Mouse (Mus musculus): ENCODE data around the gene Prph. TPM values are rescaled to one million over a fixed set of nuclear protein-coding genes. Genes with fewer than 3 reads are reported as not detected.

The Prph gene
- polyA plus RNA-seq, 1 experiment from 2014 or later: 0.94 TPM

DNA sequence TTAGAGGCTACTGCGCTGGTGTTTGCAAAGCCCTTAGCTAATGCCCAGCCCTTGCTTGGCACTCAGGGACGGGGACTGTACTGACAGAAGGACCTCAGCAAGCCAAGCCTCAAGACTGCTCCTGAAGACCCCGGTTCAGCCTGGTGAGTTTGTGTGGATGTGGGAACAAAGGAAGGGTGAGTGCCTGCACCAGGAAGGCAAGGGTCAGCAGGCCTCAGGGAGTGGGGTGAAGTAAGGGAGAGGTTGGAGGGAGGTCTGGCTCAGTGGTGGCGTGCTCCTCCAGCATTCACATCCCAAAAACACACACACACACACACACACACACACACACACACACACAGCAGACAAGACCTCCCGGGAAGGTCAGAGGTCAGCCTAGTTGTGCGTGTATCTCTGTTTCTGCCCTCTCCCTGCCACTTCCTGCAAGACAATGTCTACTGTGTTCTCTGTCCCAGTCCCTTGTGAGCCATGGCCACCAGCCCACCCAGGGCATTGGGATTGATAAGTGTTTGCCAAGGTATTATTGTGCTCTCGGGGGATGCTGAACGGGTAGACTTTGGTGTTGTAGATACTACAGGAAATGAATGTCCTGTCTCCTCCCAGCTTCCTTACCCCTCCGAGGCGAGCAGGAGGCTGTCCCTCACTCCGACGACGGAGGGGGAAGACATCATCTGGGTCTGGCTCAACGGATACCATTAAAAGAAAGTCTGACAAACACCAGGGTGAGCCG lies 23.4 kb downstream of the Prph start:
- Histone ChIP-seq H3K4me3 (ENCODE audit: low read depth, low read length) (no peak overlapping the region), H3K4me1 (replicated peaks; ENCODE audit: control insufficient read depth, insufficient read depth, low read length) (peaks cover 10% of the 10 kb centered on the region), H3K9me3 (ENCODE audit: control insufficient read depth, low read length) (no peaks in the 10 kb centered on the region), H3K27me3 (ENCODE audit: control insufficient read depth, insufficient read depth, low read length) (no peaks in the 10 kb centered on the region; the same call in 1 of the 2 replicates), H3K9ac (ENCODE audit: low read length) (no peak overlapping the region), H3K4me2 (ENCODE audit: low read depth, low read length, severe bottlenecking) (no peak overlapping the region), H3K36me3 (ENCODE audit: control insufficient read depth, insufficient read depth, low read length) (peaks cover 12% of the 10 kb centered on the region), H3K27ac (ENCODE audit: low read depth, low read length) (no peak overlapping the region)
- DNase-seq (ENCODE audit: low spot score) (no peak), ATAC-seq (replicated peaks; ENCODE audit: low FRiP score) (no peak)
- WGBS: 80% methylated on average over 14 of the region's 15 CpGs

DNA sequence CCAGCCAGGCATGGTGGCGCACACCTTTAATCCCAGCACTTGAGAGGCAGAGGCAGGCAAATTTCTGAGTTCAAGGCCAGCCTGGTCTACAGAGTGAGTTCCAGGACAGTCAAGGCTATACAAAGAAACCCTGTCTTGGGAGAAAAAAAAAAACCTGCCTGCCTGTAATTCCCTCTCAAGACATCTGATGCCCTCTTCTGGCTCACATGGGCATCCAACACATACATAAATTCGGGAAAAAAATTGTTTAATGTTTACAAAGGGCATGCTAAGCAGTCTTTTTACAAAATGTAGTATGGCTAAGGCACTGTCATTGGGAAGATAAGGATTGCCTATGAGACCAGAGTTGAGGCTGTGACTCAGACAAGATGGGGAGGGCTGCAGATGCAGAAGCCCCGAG lies 24.8 kb downstream of the Prph start:
- H3K27ac ChIP-seq (ENCODE audit: low read depth, low read length): no peak overlapping the region
- ATAC-seq (replicated peaks; ENCODE audit: low FRiP score) (no peak), DNase-seq (ENCODE audit: low spot score) (no peak)
- no peak overlapping the region for H3K4me2 ChIP-seq (ENCODE audit: low read depth, low read length, severe bottlenecking)
- no peaks in the 10 kb centered on the region for H3K9me3 ChIP-seq (ENCODE audit: control insufficient read depth, low read length)
- peaks cover 6% of the 10 kb centered on the region for H3K4me1 ChIP-seq (replicated peaks; ENCODE audit: control insufficient read depth, insufficient read depth, low read length)
- 88% methylated on average over 3 of the region's 3 CpGs for WGBS
- H3K4me3 ChIP-seq (ENCODE audit: low read depth, low read length): no peak overlapping the region
- no peak overlapping the region for H3K9ac ChIP-seq (ENCODE audit: low read length)
- peaks cover 12% of the 10 kb centered on the region for H3K36me3 ChIP-seq (ENCODE audit: control insufficient read depth, insufficient read depth, low read length)
- peaks cover 13% of the 10 kb centered on the region for H3K27me3 ChIP-seq (ENCODE audit: control insufficient read depth, insufficient read depth, low read length)

GRCm38 (mm10) chr15:99082322-99082721 lies 27.3 kb downstream of the Prph start:
- no peaks in the 10 kb centered on the region; the same call in 1 of the 2 replicates for H3K4me1 ChIP-seq (replicated peaks; ENCODE audit: control insufficient read depth, insufficient read depth, low read length)
- WGBS: 95% methylated on average over 12 of the region's 12 CpGs
- H3K4me2 ChIP-seq (ENCODE audit: low read depth, low read length, severe bottlenecking): no peak overlapping the region
- peaks cover 12% of the 10 kb centered on the region for H3K36me3 ChIP-seq (ENCODE audit: control insufficient read depth, insufficient read depth, low read length)
- no peak overlapping the region for H3K27ac ChIP-seq (ENCODE audit: low read depth, low read length)
- no peak for DNase-seq (ENCODE audit: low spot score)
- ATAC-seq (replicated peaks; ENCODE audit: low FRiP score): no peak
- H3K9me3 ChIP-seq (ENCODE audit: control insufficient read depth, low read length): no peaks in the 10 kb centered on the region
- no peak overlapping the region for H3K9ac ChIP-seq (ENCODE audit: low read length)
- H3K4me3 ChIP-seq (ENCODE audit: low read depth, low read length): no peak overlapping the region
- peaks cover 37% of the 10 kb centered on the region for H3K27me3 ChIP-seq (ENCODE audit: control insufficient read depth, insufficient read depth, low read length)

DNA sequence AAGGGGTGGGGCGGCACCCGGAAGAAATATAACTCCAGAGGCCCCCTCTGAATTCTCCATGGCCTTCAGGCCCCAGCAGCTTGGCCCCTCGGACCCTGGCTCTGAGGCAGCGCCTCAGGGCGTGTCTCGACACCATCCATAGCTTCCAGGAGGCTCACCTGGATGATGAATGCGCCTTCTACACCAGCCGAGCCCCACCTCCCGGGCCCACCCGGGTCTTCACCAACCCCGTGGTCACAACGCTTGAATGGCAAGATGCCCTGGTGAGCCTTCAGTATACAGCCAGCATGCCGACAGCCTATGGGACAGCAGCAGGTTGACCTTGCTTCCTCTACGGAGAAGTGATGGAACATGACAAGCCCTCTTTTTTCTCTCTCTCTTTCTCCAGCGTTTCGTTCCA lies 27.9 kb downstream of the Prph start:
- 94% methylated on average over 16 of the region's 16 CpGs for WGBS
- Histone ChIP-seq H3K9ac (ENCODE audit: low read length) (no peak overlapping the region), H3K4me2 (ENCODE audit: low read depth, low read length, severe bottlenecking) (no peak overlapping the region), H3K36me3 (ENCODE audit: control insufficient read depth, insufficient read depth, low read length) (peaks cover 12% of the 10 kb centered on the region), H3K27ac (ENCODE audit: low read depth, low read length) (no peak overlapping the region), H3K9me3 (ENCODE audit: control insufficient read depth, low read length) (no peaks in the 10 kb centered on the region), H3K4me3 (ENCODE audit: low read depth, low read length) (no peak overlapping the region), H3K27me3 (ENCODE audit: control insufficient read depth, insufficient read depth, low read length) (peaks cover 43% of the 10 kb centered on the region), H3K4me1 (replicated peaks; ENCODE audit: control insufficient read depth, insufficient read depth, low read length) (peaks cover under 1% of the 10 kb centered on the region; the same call in 1 of the 2 replicates)
- ATAC-seq (replicated peaks; ENCODE audit: low FRiP score) (peak; percentile 25; the same call in 1 of the 2 replicates), DNase-seq (ENCODE audit: low spot score) (no peak)

DNA sequence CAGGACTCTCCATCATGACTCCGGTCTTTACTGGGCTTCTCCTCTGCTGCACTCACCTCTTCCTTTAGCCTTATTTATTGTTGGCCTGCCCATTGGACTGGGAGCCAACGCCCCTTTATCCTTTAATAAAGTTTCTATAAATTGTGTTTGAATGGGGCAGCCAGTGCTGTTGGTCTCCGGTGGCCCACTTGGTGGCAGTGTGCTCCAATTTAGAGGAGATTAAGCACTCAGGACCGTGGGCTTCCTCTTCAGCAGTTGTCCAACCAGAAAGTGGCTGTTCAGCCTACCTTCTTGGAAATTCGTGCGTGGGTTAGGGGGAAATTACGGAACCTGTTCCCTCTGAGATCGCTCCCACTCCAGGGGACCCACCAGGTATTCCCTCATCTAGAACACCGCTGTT lies 28.3 kb downstream of the Prph start:
- H3K4me3 ChIP-seq (ENCODE audit: low read depth, low read length): no peak overlapping the region
- peaks cover 47% of the 10 kb centered on the region for H3K27me3 ChIP-seq (ENCODE audit: control insufficient read depth, insufficient read depth, low read length)
- no peak for DNase-seq (ENCODE audit: low spot score)
- ATAC-seq (replicated peaks; ENCODE audit: low FRiP score): peak; percentile 17; the same call in 1 of the 2 replicates
- H3K9ac ChIP-seq (ENCODE audit: low read length): no peak overlapping the region
- H3K9me3 ChIP-seq (ENCODE audit: control insufficient read depth, low read length): no peaks in the 10 kb centered on the region
- H3K27ac ChIP-seq (ENCODE audit: low read depth, low read length): no peak overlapping the region
- no peak overlapping the region for H3K4me2 ChIP-seq (ENCODE audit: low read depth, low read length, severe bottlenecking)
- 72% methylated on average over 9 of the region's 9 CpGs for WGBS
- H3K36me3 ChIP-seq (ENCODE audit: control insufficient read depth, insufficient read depth, low read length): peaks cover 9% of the 10 kb centered on the region; the same call in 1 of the 2 replicates
- peaks cover 4% of the 10 kb centered on the region; the same call in 1 of the 2 replicates for H3K4me1 ChIP-seq (replicated peaks; ENCODE audit: control insufficient read depth, insufficient read depth, low read length)

DNA sequence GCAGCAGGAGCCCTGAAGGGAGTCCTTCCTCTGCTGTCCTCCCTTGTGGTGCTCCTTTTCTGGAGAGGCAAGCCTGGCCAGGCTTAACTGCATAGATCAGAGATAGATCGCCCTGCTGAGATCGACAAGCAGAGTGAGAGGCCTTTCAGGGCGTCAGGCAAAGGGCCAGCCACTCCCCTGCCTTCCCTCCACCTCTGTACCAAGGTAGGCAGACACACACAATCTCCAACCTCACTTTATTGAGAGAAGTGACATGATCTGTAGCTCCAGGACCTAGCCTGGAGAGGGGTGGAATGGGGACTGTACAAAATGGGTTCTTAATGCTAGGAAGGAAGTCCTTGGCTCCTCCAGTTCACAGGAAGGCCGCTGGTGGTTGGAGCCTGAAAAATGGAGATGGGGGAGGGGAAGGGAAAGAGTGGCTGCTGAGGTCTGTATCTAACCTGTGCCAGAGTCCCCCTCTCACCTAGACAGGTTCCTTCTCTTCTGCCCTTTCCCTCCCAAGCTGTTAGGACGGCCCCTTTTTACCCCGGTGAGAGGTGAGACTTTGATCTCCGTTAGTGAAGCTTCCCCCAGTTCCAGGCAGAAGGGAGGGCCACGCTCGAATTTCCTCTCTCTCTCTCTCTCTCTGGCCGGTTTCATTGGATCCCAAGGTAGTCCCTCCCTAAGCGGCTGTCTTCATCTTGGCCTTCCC lies 29.0 kb downstream of the Prph start:
- Histone ChIP-seq H3K36me3 (ENCODE audit: control insufficient read depth, insufficient read depth, low read length) (peaks cover 9% of the 10 kb centered on the region; the same call in 1 of the 2 replicates), H3K4me2 (ENCODE audit: low read depth, low read length, severe bottlenecking) (peak overlapping the region; percentile 15; the same call in 1 of the 2 replicates), H3K27ac (ENCODE audit: low read depth, low read length) (no peak overlapping the region; the same call in 1 of the 2 replicates), H3K4me3 (ENCODE audit: low read depth, low read length) (no peak overlapping the region), H3K9me3 (ENCODE audit: control insufficient read depth, low read length) (no peaks in the 10 kb centered on the region), H3K9ac (ENCODE audit: low read length) (no peak overlapping the region; the same call in 1 of the 2 replicates), H3K27me3 (ENCODE audit: control insufficient read depth, insufficient read depth, low read length) (peaks cover 54% of the 10 kb centered on the region), H3K4me1 (replicated peaks; ENCODE audit: control insufficient read depth, insufficient read depth, low read length) (peaks cover 6% of the 10 kb centered on the region; the same call in 1 of the 2 replicates)
- WGBS: 9% methylated on average over 11 of the region's 11 CpGs
- ATAC-seq (replicated peaks; ENCODE audit: low FRiP score) (no peak), DNase-seq (ENCODE audit: low spot score) (no peak)

DNA sequence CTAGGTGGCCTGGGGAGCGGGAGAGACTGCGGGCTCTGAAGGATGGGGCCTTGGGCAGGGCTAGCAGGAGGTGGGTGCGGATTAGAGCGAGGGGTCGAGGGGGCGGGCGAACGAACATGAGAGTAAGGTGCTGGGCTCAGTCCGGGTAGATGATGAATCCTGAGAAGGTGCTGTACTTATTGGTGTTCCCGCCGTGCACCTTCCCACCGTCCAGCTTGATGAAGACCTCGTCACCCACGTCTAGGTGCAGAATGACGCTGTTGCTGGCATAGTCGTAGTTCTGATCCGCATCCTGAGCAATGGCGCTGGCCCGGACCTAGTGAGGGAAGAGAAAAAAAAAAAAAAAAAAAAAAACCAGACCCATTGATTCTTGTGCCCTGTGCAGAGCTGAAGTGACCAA lies 29.6 kb downstream of the Prph start:
- H3K27ac ChIP-seq (ENCODE audit: low read depth, low read length): no peak overlapping the region
- peaks cover 60% of the 10 kb centered on the region for H3K27me3 ChIP-seq (ENCODE audit: control insufficient read depth, insufficient read depth, low read length)
- H3K9ac ChIP-seq (ENCODE audit: low read length): no peak overlapping the region; the same call in 1 of the 2 replicates
- H3K4me3 ChIP-seq (ENCODE audit: low read depth, low read length): no peak overlapping the region
- no peak for ATAC-seq (replicated peaks; ENCODE audit: low FRiP score)
- peaks cover 6% of the 10 kb centered on the region; the same call in 1 of the 2 replicates for H3K4me1 ChIP-seq (replicated peaks; ENCODE audit: control insufficient read depth, insufficient read depth, low read length)
- no peak overlapping the region for H3K4me2 ChIP-seq (ENCODE audit: low read depth, low read length, severe bottlenecking)
- no peaks in the 10 kb centered on the region for H3K9me3 ChIP-seq (ENCODE audit: control insufficient read depth, low read length)
- H3K36me3 ChIP-seq (ENCODE audit: control insufficient read depth, insufficient read depth, low read length): peaks cover 9% of the 10 kb centered on the region; the same call in 1 of the 2 replicates
- DNase-seq (ENCODE audit: low spot score): no peak
- WGBS: 7% methylated on average over 19 of the region's 19 CpGs

- no peak overlapping the region for H3K4me2 ChIP-seq (ENCODE audit: low read depth, low read length, severe bottlenecking)
Measured at GRCm38 (mm10) chr15:99085997-99086396, 31.0 kb downstream of the Prph start.

More at GRCm38 (mm10) chr15:99085997-99086396, 31.0 kb downstream of the Prph start:
- no peak for DNase-seq (ENCODE audit: low spot score)
- WGBS: 73% methylated on average over 4 of the region's 4 CpGs
- H3K27me3 ChIP-seq (ENCODE audit: control insufficient read depth, insufficient read depth, low read length): peaks cover 73% of the 10 kb centered on the region
- H3K4me3 ChIP-seq (ENCODE audit: low read depth, low read length): no peak overlapping the region
- no peak for ATAC-seq (replicated peaks; ENCODE audit: low FRiP score)
- no peaks in the 10 kb centered on the region for H3K9me3 ChIP-seq (ENCODE audit: control insufficient read depth, low read length)
- H3K36me3 ChIP-seq (ENCODE audit: control insufficient read depth, insufficient read depth, low read length): peaks cover 9% of the 10 kb centered on the region; the same call in 1 of the 2 replicates
- H3K9ac ChIP-seq (ENCODE audit: low read length): no peak overlapping the region
- H3K27ac ChIP-seq (ENCODE audit: low read depth, low read length): no peak overlapping the region
- H3K4me1 ChIP-seq (replicated peaks; ENCODE audit: control insufficient read depth, insufficient read depth, low read length): peaks cover 6% of the 10 kb centered on the region; the same call in 1 of the 2 replicates

Data from forebrain, embryonic 11.5 days (tissue).